In the genomic region with DNA sequence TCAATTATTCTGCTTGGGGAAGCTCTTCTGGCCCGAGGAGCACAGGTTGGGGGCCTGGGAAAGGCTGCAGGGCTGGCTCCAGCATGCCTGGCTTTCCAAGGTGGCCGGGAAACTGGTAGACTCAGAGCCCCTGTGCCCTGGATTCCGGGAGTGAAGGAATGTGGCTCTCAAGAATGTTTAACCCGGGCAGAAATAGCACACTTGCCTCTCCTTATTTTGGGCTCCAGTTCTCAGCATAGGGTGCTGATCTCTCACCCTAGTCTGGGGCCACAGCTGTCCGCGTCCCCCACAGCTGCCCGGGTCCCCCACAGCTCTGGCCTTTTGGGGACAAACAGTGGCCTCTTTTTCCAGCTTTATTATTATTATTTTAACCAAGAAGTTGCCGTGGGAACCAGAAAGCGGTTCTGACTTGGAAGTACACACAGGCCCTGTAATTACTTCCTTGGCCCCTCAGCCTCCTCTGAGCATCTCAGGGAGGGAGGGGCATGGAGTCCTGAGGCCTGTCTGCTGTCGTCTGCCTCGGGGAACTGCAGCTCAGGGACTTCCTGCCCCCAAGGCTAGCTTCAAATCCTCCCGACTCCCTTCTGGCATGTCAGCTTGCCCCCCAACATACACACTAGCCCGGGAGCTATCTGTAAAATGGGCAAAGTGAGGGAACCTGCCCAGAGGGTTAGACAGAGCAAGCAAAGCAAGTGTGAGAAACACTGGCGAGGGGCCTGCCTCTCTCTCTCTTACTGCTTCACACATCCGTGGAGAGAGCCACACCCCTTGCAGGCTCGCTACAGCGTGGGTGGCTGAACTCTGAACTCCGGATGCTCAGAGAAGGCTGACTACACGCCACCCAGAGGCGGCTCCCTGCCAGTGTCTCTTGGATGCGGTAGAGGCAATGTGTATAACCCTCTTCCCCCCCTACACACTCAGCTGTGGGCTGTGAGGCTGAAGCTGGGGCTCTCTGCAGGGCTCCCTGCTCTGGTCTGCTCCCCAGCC, we compare ENCODE assay signal across 8 mouse cellular contexts. TPM values are rescaled to one million over a fixed set of nuclear protein-coding genes. Genes with fewer than 3 reads are reported as not detected.
A peak's percentile ranks its signal among the peaks of the same experiment; 100 is the strongest.
DNase-seq lines count a peak whose midpoint lies in the region; ATAC-seq and TF ChIP-seq lines count a peak whose summit lies in the region.

No protein-coding gene starts in this region.

- H3K4me1 ChIP-seq in bone marrow, adult 2 months (ENCODE audit: control insufficient read depth, insufficient read depth, low read length) = no peaks in the 10 kb centered on the region
- H3K4me1 ChIP-seq in forebrain, embryonic 11.5 days (replicated peaks; ENCODE audit: control insufficient read depth, insufficient read depth, low read length) = peaks cover 26% of the 10 kb centered on the region
- peaks cover 22% of the 10 kb centered on the region for H3K4me1 ChIP-seq in lung, embryonic 14.5 days (ENCODE audit: insufficient read depth)
- peaks cover 35% of the 10 kb centered on the region for H3K4me1 ChIP-seq in thymus, adult 2 months (replicated peaks; ENCODE audit: control insufficient read depth, insufficient read depth, low read length)

- H3K27ac ChIP-seq in bone marrow, adult 2 months (ENCODE audit: control insufficient read depth, insufficient read depth, low read depth, low read length, poor library complexity) = peak overlapping the region; percentile 64
- no peak overlapping the region for H3K27ac ChIP-seq in forebrain, embryonic 11.5 days (ENCODE audit: low read depth, low read length)
- H3K27ac ChIP-seq in lung, embryonic 14.5 days (ENCODE audit: low read depth) = peak overlapping the region; percentile 66
- peak overlapping the region; percentile 92 for H3K27ac ChIP-seq in thymus, adult 2 months (ENCODE audit: control insufficient read depth, insufficient read depth, low read length)

- H3K36me3 ChIP-seq in forebrain, embryonic 11.5 days (ENCODE audit: control insufficient read depth, insufficient read depth, low read length) = no peaks in the 10 kb centered on the region
- no peaks in the 10 kb centered on the region for H3K36me3 ChIP-seq in lung, embryonic 14.5 days (ENCODE audit: insufficient read depth)
- H3K36me3 ChIP-seq in thymus, adult 2 months (ENCODE audit: control insufficient read depth, insufficient read depth, low read length) = no peaks in the 10 kb centered on the region

- peak; percentile 25; the same call in 1 of the 2 replicates for TF ChIP-seq POLR2A in bone marrow, adult 2 months (IDR thresholded peaks at IDR 0.05; ENCODE audit: borderline replicate concordance, control insufficient read depth, low read depth, low read length)
- 0 out of 2 replicates have a peak, but pooled peaks have one; percentile 34 for TF ChIP-seq POLR2A in thymus, adult 2 months (IDR thresholded peaks at IDR 0.05; ENCODE audit: control insufficient read depth, extremely low read depth, insufficient read depth, low read length, poor library complexity)

- H3K27me3 ChIP-seq in forebrain, embryonic 11.5 days (ENCODE audit: control insufficient read depth, insufficient read depth, low read length) = no peaks in the 10 kb centered on the region
- H3K27me3 ChIP-seq in lung, embryonic 14.5 days (ENCODE audit: insufficient read depth, low read length) = no peaks in the 10 kb centered on the region
- no peaks in the 10 kb centered on the region for H3K27me3 ChIP-seq in thymus, adult 2 months (ENCODE audit: control insufficient read depth, insufficient read depth, low read length)

- peak; percentile 77 for DNase-seq in forebrain, embryonic 11.5 days (ENCODE audit: low spot score)
- peak; percentile 80 to 84 for DNase-seq in heart, postnatal 10 days
- peak; percentile 83 to 86 for DNase-seq in kidney, postnatal 36 days
- DNase-seq in lung, embryonic 14.5 days = peak; percentile 81
- DNase-seq in thymus, adult 2 months = peak; percentile 88

- peak overlapping the region; percentile 24; the same call in 1 of the 2 replicates for H3K4me2 ChIP-seq in forebrain, embryonic 11.5 days (ENCODE audit: low read depth, low read length, severe bottlenecking)
- H3K4me2 ChIP-seq in lung, embryonic 14.5 days = peak overlapping the region; percentile 41; the same call in 1 of the 2 replicates

- intact Hi-C loops in heart, postnatal 10 days (cut with DNase I) = no loop called here

- ATAC-seq in CD4-positive, CD25-positive, alpha-beta regulatory T cell, adult 4 months = peak; percentile 98
- 0 out of 2 replicates have a peak, but pooled peaks have one; percentile 7 for ATAC-seq in forebrain, embryonic 11.5 days (replicated peaks; ENCODE audit: low FRiP score)
- peak; percentile 38 for ATAC-seq in lung, embryonic 14.5 days (ENCODE audit: insufficient read depth)
- peak; percentile 92 for ATAC-seq in neutrophil, adult 5-6 weeks (ENCODE audit: extremely low read depth, insufficient number of reproducible peaks, low FRiP score, poor library complexity, severe bottlenecking)

- peak; percentile 49; the same call in 1 of the 2 replicates for TF ChIP-seq CTCF in bone marrow, adult 2 months (IDR thresholded peaks at IDR 0.05; ENCODE audit: control insufficient read depth, insufficient read depth, low read length)
- peak; percentile 54 for TF ChIP-seq CTCF in lung, embryonic 14.5 days (IDR thresholded peaks at IDR 0.05; ENCODE audit: low read depth)
- peak; percentile 68; the same call in 1 of the 2 replicates for TF ChIP-seq CTCF in thymus, adult 2 months (IDR thresholded peaks at IDR 0.05; ENCODE audit: borderline replicate concordance, control insufficient read depth, extremely low read depth, insufficient read depth, low read length, poor library complexity)

- H3K9me3 ChIP-seq in forebrain, embryonic 11.5 days (ENCODE audit: control insufficient read depth, low read length) = no peaks in the 10 kb centered on the region
- H3K9me3 ChIP-seq in lung, embryonic 14.5 days (ENCODE audit: low read depth, low read length) = no peaks in the 10 kb centered on the region

- peak overlapping the region; percentile 14; the same call in 1 of the 2 replicates for H3K9ac ChIP-seq in forebrain, embryonic 11.5 days (ENCODE audit: low read length)
- no peak overlapping the region for H3K9ac ChIP-seq in lung, embryonic 14.5 days

- no peak overlapping the region for H3K4me3 ChIP-seq in bone marrow, adult 2 months (replicated peaks; ENCODE audit: control insufficient read depth, low read depth, low read length)
- no peak overlapping the region for H3K4me3 ChIP-seq in forebrain, embryonic 11.5 days (ENCODE audit: low read depth, low read length)
- H3K4me3 ChIP-seq in lung, embryonic 14.5 days (ENCODE audit: low read depth, low read length) = no peak overlapping the region
- H3K4me3 ChIP-seq in thymus, adult 2 months (ENCODE audit: control insufficient read depth, insufficient read depth, low read length) = peak overlapping the region; percentile 26; the same call in 1 of the 2 replicates

- WGBS in bone marrow, adult 2 months = 27% methylated on average over 21 of the region's 21 CpGs
- WGBS in forebrain, embryonic 11.5 days = 24% methylated on average over 21 of the region's 21 CpGs
- 16% methylated on average over 21 of the region's 21 CpGs for WGBS in lung, embryonic 14.5 days
- WGBS in thymus, adult 2 months = 31% methylated on average over 21 of the region's 21 CpGs

RNA-seq across cellular contexts. Expression of a gene that starts 10.6 kb away (rescaled TPM):
- polyA plus RNA-seq in CD4-positive, CD25-positive, alpha-beta regulatory T cell, adult 4 months (2017; shearing (Covaris generic)) = 1 to 10 TPM in 1 of 2 experiments, under 1 TPM in 1; 0.63 to 1.4 TPM
- polyA plus RNA-seq in bone marrow, adult 2 months (2011; ENCODE audit: insufficient read depth, insufficient read length, low replicate concordance, missing spikeins) = 0.49 TPM in 1 of 2 replicates, not detected in the other
- polyA plus RNA-seq in forebrain, embryonic 11.5 days (2014; fragmentation: Nextera tagmentation; extraction: Ambion mirVana) = 65.6 and 69.2 TPM in 2 replicates
- total RNA-seq in heart, postnatal 10 days (2021) = 10 to 100 TPM; 10.8 to 17.1 TPM
- 26.5 and 28.6 TPM in 2 replicates for polyA plus RNA-seq in lung, embryonic 14.5 days (2014; fragmentation: Nextera tagmentation; extraction: Ambion mirVana)
- total RNA-seq in neutrophil, adult 5-6 weeks (2017) = not detected in 2 replicates
- 2.4 and 2.5 TPM in 2 replicates for polyA plus RNA-seq in thymus, adult 2 months (2012; rRNA removed)

RNA-seq across cellular contexts. Expression of a gene that starts 58.0 kb away (rescaled TPM):
- polyA plus RNA-seq in CD4-positive, CD25-positive, alpha-beta regulatory T cell, adult 4 months (2017; shearing (Covaris generic)) = under 1 TPM; 0.36 to 0.48 TPM
- 0.52 and 1.6 TPM in 2 replicates for polyA plus RNA-seq in bone marrow, adult 2 months (2011; ENCODE audit: insufficient read depth, insufficient read length, low replicate concordance, missing spikeins)
- 0.09 TPM in 1 of 2 replicates, not detected in the other for polyA plus RNA-seq in forebrain, embryonic 11.5 days (2014; fragmentation: Nextera tagmentation; extraction: Ambion mirVana)
- total RNA-seq in heart, postnatal 10 days (2021) = 10 to 100 TPM; 23.4 to 24.3 TPM
- polyA plus RNA-seq in lung, embryonic 14.5 days (2014; fragmentation: Nextera tagmentation; extraction: Ambion mirVana) = 1.1 and 1.3 TPM in 2 replicates
- total RNA-seq in neutrophil, adult 5-6 weeks (2017) = not detected in 2 replicates
- 4.8 and 5.6 TPM in 2 replicates for polyA plus RNA-seq in thymus, adult 2 months (2012; rRNA removed)

Comparison
In these comparisons a context has a peak if more than half of its experiments do, and no peak if none do; other contexts are left out.
1. ATAC-seq: peak in every context shown above with its lines; median percentile 98 in CD4-positive, CD25-positive, alpha-beta regulatory T cell, adult 4 months; 92 in neutrophil, adult 5-6 weeks; 38 in lung, embryonic 14.5 days; 7 in forebrain, embryonic 11.5 days.